Mouse (Mus musculus) adrenal gland (tissue): ENCODE results near the gene Hist1h4h.
"Not testable (repeated sequence)": the region's sequence is repeated elsewhere in the genome, so short reads cannot be mapped to it uniquely, and the experiment has no call there.

Experiments used
- intact Hi-C: fragments of 180-260 bp; cut with DNase I; formaldehyde crosslinking; loops from one replicate; pipeline ENCODE4 v1.15.1; 2025
- microRNA-seq, 2 experiments: library from miRNA; unstranded; fragments of <30 nt; microRNA quantifications; one replicate each; pipeline ENCODE4; 2019

Gene Hist1h4h

GRCm38 (mm10) chr13:23574546-23575170 is 43.8 kb downstream of the Hist1h4h start:
- intact Hi-C loops: not testable (repeated sequence)

- intact Hi-C loops: no loop called here
Measured at GRCm38 (mm10) chr13:23575271-23575851, 44.5 kb downstream of the Hist1h4h start, which contains the start of gene Hist1h3d. Hist1h3d (plus strand) TSS chr13:23575763.

GRCm38 (mm10) chr13:23575864-23576313 is 45.0 kb downstream of the Hist1h4h start:
- intact Hi-C loops: not testable (repeated sequence)

GRCm38 (mm10) chr13:23576351-23576881 is 45.6 kb downstream of the Hist1h4h start:
- intact Hi-C loops: no loop called here

GRCm38 (mm10) chr13:23576906-23577639 is 46.2 kb downstream of the Hist1h4h start:
- intact Hi-C loops: no loop called here

GRCm38 (mm10) chr13:23577835-23578234 is 47.0 kb downstream of the Hist1h4h start:
- intact Hi-C loops: no loop called here

Small RNA genes within 50 kb of the gene (microRNA-seq; reads per million reads assigned to microRNA genes)
- 0 reads per million in 2 experiments for gene Gm44297
- gene Gm44359: 0 reads per million in 2 experiments
- gene Gm44394: 0 reads per million in 2 experiments
- 0.46 to 0.86 reads per million in 2 experiments for gene n-TStga1
